Mouse (Mus musculus) CD4-positive, CD25-positive, alpha-beta regulatory T cell, adult 4 months (primary cell): Measurements from ENCODE around the gene Mier2. TPM values are rescaled to one million over a fixed set of nuclear protein-coding genes. Genes with fewer than 3 reads are reported as not detected.

Experiments
- ATAC-seq: one replicate; pipeline ENCODE4 v1.8.0; 2017
- polyA plus RNA-seq, 2 experiments: library from polyadenylated mRNA; unstranded; fragments of 100-300 nt; shearing (Covaris generic); gene quantifications; one replicate each; pipeline ENCODE4 v1.2.1; 2017

The Mier2 gene
- polyA plus RNA-seq, 2 experiments from 2014 or later: 14.4 to 15.1 TPM

- no peak for ATAC-seq
These were observed 19.4 kb upstream of the Mier2 start for GRCm38 (mm10) chr10:79574350-79574749.

GRCm38 (mm10) chr10:79573611-79574010 lies 18.6 kb upstream of the Mier2 start:
- no peak for ATAC-seq

- ATAC-seq: no peak
These were observed 16.3 kb upstream of the Mier2 start for GRCm38 (mm10) chr10:79571314-79571713.

GRCm38 (mm10) chr10:79569921-79570320 lies 14.9 kb upstream of the Mier2 start:
- no peak for ATAC-seq

GRCm38 (mm10) chr10:79559716-79560115 lies 4.7 kb upstream of the Mier2 start:
- no peak for ATAC-seq

- no peak for ATAC-seq
These were observed 2.5 kb upstream of the Mier2 start for GRCm38 (mm10) chr10:79557496-79557895.

GRCm38 (mm10) chr10:79556951-79557350 lies 2.0 kb upstream of the Mier2 start:
- no peak for ATAC-seq

- peak; percentile 58 for ATAC-seq
These were observed 282 bp upstream of the Mier2 start for GRCm38 (mm10) chr10:79555238-79555724.

- ATAC-seq: no peak
These were observed 1.3 kb downstream of the Mier2 start for GRCm38 (mm10) chr10:79553691-79554090.

GRCm38 (mm10) chr10:79553176-79553575 lies 1.8 kb downstream of the Mier2 start:
- no peak for ATAC-seq

- ATAC-seq: no peak
These were observed 2.5 kb downstream of the Mier2 start for GRCm38 (mm10) chr10:79552531-79552930.

GRCm38 (mm10) chr10:79550366-79550765 lies 4.6 kb downstream of the Mier2 start:
- ATAC-seq: no peak

- no peak for ATAC-seq
These were observed 5.9 kb downstream of the Mier2 start for GRCm38 (mm10) chr10:79548971-79549723.

- ATAC-seq: no peak
These were observed 6.5 kb downstream of the Mier2 start for GRCm38 (mm10) chr10:79548546-79548945.

GRCm38 (mm10) chr10:79547148-79547675 lies 7.8 kb downstream of the Mier2 start:
- no peak for ATAC-seq

GRCm38 (mm10) chr10:79546483-79546882 lies 8.5 kb downstream of the Mier2 start:
- no peak for ATAC-seq

GRCm38 (mm10) chr10:79545891-79546290 lies 9.1 kb downstream of the Mier2 start:
- ATAC-seq: no peak

GRCm38 (mm10) chr10:79544631-79545030 lies 10.4 kb downstream of the Mier2 start:
- no peak for ATAC-seq

- ATAC-seq: no peak
These were observed 11.0 kb downstream of the Mier2 start for GRCm38 (mm10) chr10:79543884-79544597.

- ATAC-seq: no peak
These were observed 12.8 kb downstream of the Mier2 start for GRCm38 (mm10) chr10:79542171-79542570.

GRCm38 (mm10) chr10:79541522-79541921 lies 13.5 kb downstream of the Mier2 start:
- no peak for ATAC-seq

- no peak for ATAC-seq
These were observed 14.3 kb downstream of the Mier2 start for GRCm38 (mm10) chr10:79540746-79541145.

GRCm38 (mm10) chr10:79539701-79540495 lies 15.1 kb downstream of the Mier2 start:
- ATAC-seq: no peak
